Mouse (Mus musculus) C2C12 (cell line): ENCODE measurements around the gene Hipk4.

Source experiments
- CTCF ChIP-seq: IDR thresholded peaks from one replicate; pipeline ENCODE4 v1.5.1; 2011; ENCODE audit not compliant: control insufficient read depth, insufficient read depth, insufficient read length
- MAX ChIP-seq: IDR thresholded peaks from one replicate; pipeline ENCODE4 v1.6.1; 2011; ENCODE audit warnings: mild to moderate bottlenecking, control low read depth
- MYOD1 ChIP-seq: IDR thresholded peaks from one replicate; pipeline ENCODE4 v1.6.1; 2011; ENCODE audit warnings: low read depth; ENCODE audit not compliant: control insufficient read depth, insufficient read length
- MYOG ChIP-seq: IDR thresholded peaks from one replicate; pipeline ENCODE4 v1.6.1; 2011; ENCODE audit not compliant: control insufficient read depth, insufficient read length; ENCODE audit errors: extremely low read depth
- USF1 ChIP-seq: IDR thresholded peaks from one replicate; pipeline ENCODE4 v1.6.1; 2011; ENCODE audit warnings: low read depth, mild to moderate bottlenecking, control low read depth, moderate library complexity

- no peak for TF ChIP-seq USF1
- no peak for TF ChIP-seq MYOG
- no peak for TF ChIP-seq CTCF
- TF ChIP-seq MYOD1, result no peak
- TF ChIP-seq MAX, result no peak
Observed at GRCm38 (mm10) chr7:27479750-27480149, 43.3 kb upstream of the Hipk4 start.
